8 mouse cellular contexts compared by ENCODE assay signal in the genomic region with DNA sequence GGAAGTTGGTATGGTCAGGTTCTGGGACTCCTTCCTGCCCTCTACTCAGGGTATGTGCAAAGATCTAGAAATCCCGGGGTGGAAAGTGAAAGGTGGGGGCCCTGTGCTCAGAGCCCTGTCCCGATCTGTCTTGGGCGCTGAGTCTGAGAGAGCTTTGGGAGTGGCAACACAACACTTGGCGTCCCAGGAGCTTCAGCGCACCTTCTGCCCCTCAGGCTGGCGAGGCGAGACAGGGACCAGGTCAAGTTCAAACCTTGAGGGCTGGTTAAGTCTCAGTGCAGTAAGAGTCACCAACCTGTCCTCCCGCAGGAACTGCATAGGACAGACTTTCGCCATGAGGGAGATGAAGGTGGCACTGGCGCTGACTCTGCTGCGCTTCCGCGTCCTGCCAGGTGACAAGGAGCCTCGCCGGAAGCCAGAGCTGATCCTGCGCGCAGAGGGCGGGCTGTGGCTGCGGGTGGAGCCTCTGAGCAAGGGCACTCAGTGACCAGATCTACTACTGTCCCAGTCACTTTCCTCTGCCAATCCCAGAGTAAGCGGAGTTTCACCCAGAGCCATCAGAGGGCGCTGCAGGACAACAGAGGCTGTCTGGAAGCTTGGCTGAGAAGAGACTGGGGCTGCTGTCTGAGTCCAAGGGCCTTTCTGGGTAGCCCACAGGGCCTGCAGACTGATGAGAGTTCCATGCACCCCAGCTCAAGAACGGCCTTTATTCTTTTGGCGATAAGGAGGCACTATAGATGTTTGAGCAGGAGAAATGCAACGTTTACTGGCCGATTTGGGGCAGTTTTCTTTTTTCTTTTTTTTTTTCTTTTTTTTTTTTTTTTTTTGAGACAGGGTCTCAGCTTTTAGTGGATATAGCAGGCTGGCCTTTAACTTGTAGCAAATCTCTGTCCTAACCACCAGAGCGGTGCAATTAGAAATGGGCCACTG. TPM values are rescaled to one million over a fixed set of nuclear protein-coding genes. Genes with fewer than 3 reads are reported as not detected.
DNase-seq lines count a peak whose midpoint lies in the region; ATAC-seq lines count a peak whose summit lies in the region.

No protein-coding gene starts in this region.

- peak overlapping the region; percentile 10 for H3K4me2 ChIP-seq in embryonic facial prominence, embryonic 11.5 days (ENCODE audit: low read depth, low read length)
- peak overlapping the region; percentile 44 for H3K4me2 ChIP-seq in midbrain, embryonic 12.5 days (replicated peaks)

- H3K9ac ChIP-seq in embryonic facial prominence, embryonic 11.5 days (replicated peaks; ENCODE audit: low read length), result peak overlapping the region; percentile 13
- 0 out of 2 replicates have a peak overlapping the region, but pooled peaks have one; percentile 11 for H3K9ac ChIP-seq in midbrain, embryonic 12.5 days (replicated peaks)

- H3K36me3 ChIP-seq in embryonic facial prominence, embryonic 11.5 days (replicated peaks; ENCODE audit: control insufficient read depth, insufficient read depth, low read depth, low read length), result no peaks in the 10 kb centered on the region
- H3K36me3 ChIP-seq in limb, embryonic 10.5 days, result peaks cover 11% of the 10 kb centered on the region
- H3K36me3 ChIP-seq in midbrain, embryonic 12.5 days, result peaks cover 11% of the 10 kb centered on the region

- H3K27ac ChIP-seq in embryonic facial prominence, embryonic 11.5 days (replicated peaks; ENCODE audit: low read depth, low read length), result no peak overlapping the region
- peak overlapping the region; percentile 30; the same call in 1 of the 2 replicates for H3K27ac ChIP-seq in limb, embryonic 10.5 days
- H3K27ac ChIP-seq in midbrain, embryonic 12.5 days (replicated peaks), result no peak overlapping the region

- H3K9me3 ChIP-seq in embryonic facial prominence, embryonic 11.5 days (replicated peaks; ENCODE audit: control insufficient read depth, low read length), result no peaks in the 10 kb centered on the region
- no peaks in the 10 kb centered on the region for H3K9me3 ChIP-seq in limb, embryonic 10.5 days (replicated peaks)
- no peaks in the 10 kb centered on the region for H3K9me3 ChIP-seq in midbrain, embryonic 12.5 days

- no peaks in the 10 kb centered on the region for H3K4me1 ChIP-seq in embryonic facial prominence, embryonic 11.5 days (ENCODE audit: control insufficient read depth, insufficient read depth, low read length)
- H3K4me1 ChIP-seq in limb, embryonic 10.5 days, result peaks cover 9% of the 10 kb centered on the region
- peaks cover 6% of the 10 kb centered on the region for H3K4me1 ChIP-seq in midbrain, embryonic 12.5 days

- H3K27me3 ChIP-seq in embryonic facial prominence, embryonic 11.5 days (ENCODE audit: control insufficient read depth, insufficient read depth, low read length), result no peaks in the 10 kb centered on the region
- H3K27me3 ChIP-seq in limb, embryonic 10.5 days (ENCODE audit: low read depth, poor library complexity, severe bottlenecking), result no peaks in the 10 kb centered on the region
- H3K27me3 ChIP-seq in midbrain, embryonic 12.5 days, result no peaks in the 10 kb centered on the region

- 17% methylated on average over 26 of the region's 26 CpGs for WGBS in embryonic facial prominence, embryonic 11.5 days
- WGBS in limb, embryonic 10.5 days, result 13% methylated on average over 26 of the region's 26 CpGs
- WGBS in midbrain, embryonic 12.5 days, result 16% methylated on average over 26 of the region's 26 CpGs

- DNase-seq in 3134 (ENCODE audit: extremely low read depth, insufficient read length, low spot score), result peak; percentile 46
- peak; percentile 89 for DNase-seq in adrenal gland, postnatal 25 days
- DNase-seq in embryonic facial prominence, embryonic 11.5 days (ENCODE audit: low spot score), result peak; percentile 87
- DNase-seq in heart, adult 11 months, result peak; percentile 98
- DNase-seq in kidney, adult 18-20 months, result peak; percentile 89
- peak; percentile 86 for DNase-seq in limb, embryonic 10.5 days (ENCODE audit: low spot score)
- DNase-seq in skeletal muscle tissue, adult 2 months (ENCODE audit: low read depth, low spot score), result peak; percentile 75

- no peak overlapping the region for H3K4me3 ChIP-seq in embryonic facial prominence, embryonic 11.5 days (ENCODE audit: low read depth, low read length)
- peak overlapping the region; percentile 41 for H3K4me3 ChIP-seq in limb, embryonic 10.5 days
- H3K4me3 ChIP-seq in midbrain, embryonic 12.5 days, result peak overlapping the region; percentile 12; the same call in 1 of the 2 replicates

- ATAC-seq in embryonic facial prominence, embryonic 11.5 days (replicated peaks; ENCODE audit: insufficient number of reproducible peaks, low FRiP score, low TSS enrichment, low read depth), result peak; percentile 76; the same call in 1 of the 2 replicates
- peak; percentile 62 for ATAC-seq in midbrain, embryonic 12.5 days (ENCODE audit: low FRiP score, low read depth)

RNA-seq across cellular contexts. Expression of gene Cyp4f16, which starts 7.7 kb away (rescaled TPM):
- total RNA-seq in adrenal gland, postnatal 25 days (2021), result 10.0 and 16.1 TPM in 2 replicates
- polyA plus RNA-seq in embryonic facial prominence, embryonic 11.5 days (2014; fragmentation: Nextera tagmentation; extraction: Ambion mirVana), result 16.5 and 16.7 TPM in 2 replicates
- 13.4 and 19.2 TPM in 2 replicates for polyA plus RNA-seq in limb, embryonic 10.5 days (2016; fragmentation: Nextera tagmentation; extraction: Ambion mirVana)
- 16.7 and 19.9 TPM in 2 replicates for polyA plus RNA-seq in midbrain, embryonic 12.5 days (2016; fragmentation: Nextera tagmentation; extraction: Ambion mirVana)

RNA-seq across cellular contexts. Expression of gene Cyp4f17, which starts 22.8 kb away (rescaled TPM):
- 8.3 and 9.4 TPM in 2 replicates for total RNA-seq in adrenal gland, postnatal 25 days (2021)
- 4.0 and 7.1 TPM in 2 replicates for polyA plus RNA-seq in embryonic facial prominence, embryonic 11.5 days (2014; fragmentation: Nextera tagmentation; extraction: Ambion mirVana)
- polyA plus RNA-seq in limb, embryonic 10.5 days (2016; fragmentation: Nextera tagmentation; extraction: Ambion mirVana), result 5.6 and 9.2 TPM in 2 replicates
- polyA plus RNA-seq in midbrain, embryonic 12.5 days (2016; fragmentation: Nextera tagmentation; extraction: Ambion mirVana), result 11.4 and 11.7 TPM in 2 replicates

Comparison
In these comparisons a context has a peak if more than half of its experiments do, and no peak if none do; other contexts are left out.
1. DNase-seq: peak in every context shown above with its lines; median percentile 98 in heart, adult 11 months; 89 in adrenal gland, postnatal 25 days; 89 in kidney, adult 18-20 months; 87 in embryonic facial prominence, embryonic 11.5 days; 86 in limb, embryonic 10.5 days; 75 in skeletal muscle tissue, adult 2 months; 46 in 3134.